Mouse (Mus musculus): ENCODE results near the gene Gm906.
"Not testable (repeated sequence)": the region's sequence is repeated elsewhere in the genome, so short reads cannot be mapped to it uniquely, and the experiment has no call there.

Gm906 gene

DNA sequence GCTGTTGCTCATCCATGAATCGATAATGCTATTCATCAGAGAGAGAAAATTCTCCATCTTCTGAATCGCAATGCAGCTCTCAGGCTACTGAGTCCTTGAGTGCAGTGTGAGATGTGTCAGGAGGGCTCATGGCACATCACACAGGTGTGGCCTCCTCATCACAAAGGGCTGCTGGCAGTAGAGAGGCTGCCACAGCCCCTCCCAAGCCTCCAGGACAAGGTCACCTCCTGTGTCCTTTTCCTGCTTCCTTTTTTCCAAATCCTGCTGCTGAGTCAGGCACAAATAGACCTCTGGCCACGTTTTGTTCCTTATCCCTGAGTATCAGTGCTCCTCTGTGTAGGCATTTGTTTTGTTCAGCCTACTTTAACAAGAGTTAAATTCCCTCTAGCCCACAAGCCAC, at the start of gene Gm906:
Gene Gm906, minus strand, starts transcription at position 101 of the 400 bp plus-strand sequence.
- DNase-seq (ENCODE audit: extremely low read depth, low read depth, low spot score) = not testable (repeated sequence)

DNA sequence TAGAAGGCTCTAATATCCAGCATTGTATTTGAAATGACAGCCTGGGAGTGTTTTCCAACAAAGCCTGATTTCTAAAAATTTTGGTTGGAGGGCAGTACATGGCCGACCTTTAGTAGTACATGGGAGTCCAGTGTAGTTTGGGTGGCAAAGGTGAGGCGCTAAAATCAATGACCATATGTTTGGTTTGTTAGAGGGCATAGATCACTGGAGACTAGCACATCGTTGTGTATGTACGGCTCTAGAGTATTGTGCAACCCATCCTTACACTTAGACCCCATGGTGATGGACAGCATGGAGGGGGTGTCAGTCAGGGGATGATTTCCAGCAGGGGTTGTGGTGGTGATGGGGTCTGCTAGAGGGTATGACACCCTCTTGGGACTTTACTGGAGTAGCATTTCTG, 33.2 kb upstream of the Gm906 start:
- not testable (repeated sequence) for DNase-seq (ENCODE audit: extremely low read depth, low read depth, low spot score)

DNA sequence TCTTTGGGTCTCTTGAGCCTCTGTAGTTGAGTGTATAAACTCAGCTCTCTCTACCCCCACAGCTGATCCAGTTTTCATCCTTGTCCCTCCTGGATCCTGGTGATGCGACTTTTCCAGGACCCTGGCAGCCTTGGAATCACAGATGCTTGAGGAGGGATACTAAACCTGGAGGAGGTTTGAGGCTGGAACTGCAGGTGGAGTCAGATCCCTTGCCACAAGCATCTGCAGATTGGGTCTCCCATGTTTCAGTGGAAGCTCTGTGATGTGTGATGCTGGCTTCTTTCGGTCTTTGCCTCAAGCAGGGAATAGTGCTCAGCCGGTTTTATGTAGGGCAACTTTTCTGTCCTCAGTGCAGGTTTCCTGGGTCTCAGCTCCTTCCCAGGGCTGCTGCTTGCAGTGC, 13.6 kb downstream of the Gm906 start:
- DNase-seq (ENCODE audit: extremely low read depth, low read depth, low spot score) = no peak

DNA sequence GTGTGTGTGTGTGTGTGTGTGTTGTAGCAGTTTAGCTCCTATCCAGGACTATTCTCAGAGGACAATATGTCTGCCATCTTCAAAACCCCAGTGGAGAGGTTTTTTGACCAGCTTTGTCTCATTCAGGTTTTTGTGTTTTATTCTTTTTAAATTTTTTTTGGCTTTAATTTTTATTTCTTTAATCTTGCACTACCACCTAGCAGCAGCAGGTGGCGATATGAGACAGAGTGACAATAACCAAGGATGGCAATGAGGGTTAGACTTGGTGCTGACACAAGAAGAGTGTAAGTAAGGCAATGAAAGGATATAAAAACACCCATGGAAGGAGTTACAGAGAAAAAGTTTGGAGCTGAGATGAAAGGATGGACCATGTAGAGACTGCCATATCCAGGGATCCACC, 38.3 kb downstream of the Gm906 start:
- DNase-seq (ENCODE audit: extremely low read depth, low read depth, low spot score) = not testable (repeated sequence)

DNA sequence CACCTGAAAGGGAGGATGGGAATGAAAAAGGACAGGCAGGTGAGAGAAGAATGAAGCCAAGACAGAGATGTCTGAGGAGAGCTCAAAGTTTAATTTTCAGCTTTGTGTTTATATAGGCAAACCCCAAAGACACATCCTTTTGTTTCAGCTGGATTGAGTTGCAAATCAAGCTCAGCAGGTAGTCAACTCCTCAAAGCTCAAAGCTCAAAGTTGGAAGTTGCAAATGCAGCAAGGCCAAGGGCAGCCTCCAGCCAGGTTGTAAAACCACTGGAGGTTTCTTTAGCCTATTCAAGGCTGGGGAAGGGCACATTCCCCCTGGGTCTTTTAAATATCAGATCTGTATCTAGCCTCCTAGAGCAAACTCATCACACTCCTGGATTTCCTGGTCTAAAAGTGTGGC, 39.9 kb downstream of the Gm906 start:
- not testable (repeated sequence) for DNase-seq (ENCODE audit: extremely low read depth, low read depth, low spot score)

DNA sequence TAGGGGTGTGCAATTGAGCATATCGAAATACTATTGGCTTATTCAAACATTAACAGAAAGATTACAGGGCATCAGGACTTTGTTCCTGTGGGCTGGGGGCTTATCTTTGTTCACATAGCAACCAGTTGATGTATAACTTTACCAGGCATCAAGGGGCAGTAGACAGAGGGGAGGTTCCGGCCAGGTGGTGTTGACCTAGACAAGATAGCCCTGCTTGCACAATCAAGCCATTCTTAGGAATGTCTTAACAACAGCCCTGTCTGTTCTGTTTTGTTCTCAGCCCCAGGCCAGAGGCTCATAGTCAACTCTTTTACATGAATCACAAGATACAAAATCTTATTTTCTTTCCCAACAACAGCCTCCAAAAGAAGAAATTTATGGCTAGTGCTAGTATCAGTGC, 40.5 kb downstream of the Gm906 start:
- DNase-seq (ENCODE audit: extremely low read depth, low read depth, low spot score) = not testable (repeated sequence)

DNA sequence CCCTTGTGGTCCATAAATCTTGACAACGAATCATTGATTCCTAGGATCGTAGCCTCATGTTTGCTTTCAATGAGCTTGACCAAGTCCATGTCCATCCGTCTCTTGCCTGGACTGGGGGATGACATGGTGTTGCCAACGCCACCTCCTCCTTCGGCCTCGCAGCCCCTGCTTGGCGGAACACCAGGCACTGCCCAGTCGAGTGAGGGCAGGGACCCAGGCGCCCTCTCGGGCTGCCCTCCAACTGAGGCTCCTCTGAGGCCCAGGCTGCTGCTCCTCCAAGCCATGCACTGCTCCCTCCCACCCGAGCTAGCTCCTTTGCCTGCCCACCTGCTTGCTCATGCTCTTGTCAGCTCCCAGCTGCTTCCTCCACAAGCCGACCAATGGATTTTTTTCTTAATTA, 42.1 kb downstream of the Gm906 start:
- no peak for DNase-seq (ENCODE audit: extremely low read depth, low read depth, low spot score)

DNA sequence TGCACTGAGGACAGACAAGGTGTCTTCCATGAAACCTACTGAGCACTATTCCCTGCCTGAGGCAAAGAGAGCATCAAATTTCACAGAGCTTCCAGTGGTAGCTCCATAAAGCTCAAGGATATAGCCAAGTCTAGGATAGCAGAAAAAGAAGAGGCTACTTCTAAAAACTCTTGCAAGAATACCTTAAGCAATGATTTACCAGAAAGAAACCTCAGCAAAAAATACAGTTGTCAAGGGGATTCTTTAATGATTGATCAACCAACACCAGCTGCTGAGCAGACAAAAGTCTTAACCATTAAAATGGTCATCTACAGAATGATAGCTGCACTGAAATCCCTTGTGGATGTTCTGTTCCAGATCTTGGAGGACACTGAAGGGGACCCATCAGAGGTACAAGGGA, 53.3 kb downstream of the Gm906 start:
- DNase-seq (ENCODE audit: extremely low read depth, low read depth, low spot score) = not testable (repeated sequence)

Measured in fat pad, adult 2 months (tissue).